Mouse (Mus musculus) cortical plate, adult 2 months (tissue): ENCODE data around the gene Higd1c. TPM values are rescaled to one million over a fixed set of nuclear protein-coding genes. Genes with fewer than 3 reads are reported as not detected.
A peak's percentile ranks its signal among the peaks of the same experiment; 100 is the strongest.

Source experiments
- H3K27ac ChIP-seq: fragments of 200-500 bp; 2 replicates; pipeline ENCODE4 v1.5.1; 2012; ENCODE audit warnings: low read length, control low read depth, inconsistent platforms; ENCODE audit not compliant: insufficient read depth
- H3K4me1 ChIP-seq: fragments of 200-500 bp; 2 replicates; pipeline ENCODE4 v1.6.1; 2011; ENCODE audit warnings: low read length; ENCODE audit not compliant: control insufficient read depth, insufficient read depth
- H3K4me3 ChIP-seq: fragments of 200-500 bp; 2 replicates; pipeline ENCODE4 v1.5.1; 2011; ENCODE audit warnings: mild to moderate bottlenecking, low read length, control low read depth; ENCODE audit not compliant: insufficient read depth
- CTCF ChIP-seq: fragments of 200-500 bp; IDR thresholded peaks from 2 replicates; pipeline ENCODE4 v1.5.1; 2011; ENCODE audit warnings: mild to moderate bottlenecking, control low read depth, low read length; ENCODE audit not compliant: insufficient read depth; ENCODE audit errors: extremely low read depth
- POLR2A ChIP-seq: fragments of 200-500 bp; IDR thresholded peaks from 2 replicates; pipeline ENCODE4 v1.6.1; 2011; ENCODE audit warnings: mild to moderate bottlenecking, low read length, control low read depth; ENCODE audit not compliant: insufficient read depth; ENCODE audit errors: extremely low read depth
- polyA plus RNA-seq: library from polyadenylated mRNA; depleted of rRNA; stranded (reverse); fragments of >200 nt; gene quantifications from 2 replicates; pipeline ENCODE4 v1.2.3, GENCODE M21; 2012; rRNA removed

Gene Higd1c
- polyA plus RNA-seq, 1 experiment, result not detected

DNA sequence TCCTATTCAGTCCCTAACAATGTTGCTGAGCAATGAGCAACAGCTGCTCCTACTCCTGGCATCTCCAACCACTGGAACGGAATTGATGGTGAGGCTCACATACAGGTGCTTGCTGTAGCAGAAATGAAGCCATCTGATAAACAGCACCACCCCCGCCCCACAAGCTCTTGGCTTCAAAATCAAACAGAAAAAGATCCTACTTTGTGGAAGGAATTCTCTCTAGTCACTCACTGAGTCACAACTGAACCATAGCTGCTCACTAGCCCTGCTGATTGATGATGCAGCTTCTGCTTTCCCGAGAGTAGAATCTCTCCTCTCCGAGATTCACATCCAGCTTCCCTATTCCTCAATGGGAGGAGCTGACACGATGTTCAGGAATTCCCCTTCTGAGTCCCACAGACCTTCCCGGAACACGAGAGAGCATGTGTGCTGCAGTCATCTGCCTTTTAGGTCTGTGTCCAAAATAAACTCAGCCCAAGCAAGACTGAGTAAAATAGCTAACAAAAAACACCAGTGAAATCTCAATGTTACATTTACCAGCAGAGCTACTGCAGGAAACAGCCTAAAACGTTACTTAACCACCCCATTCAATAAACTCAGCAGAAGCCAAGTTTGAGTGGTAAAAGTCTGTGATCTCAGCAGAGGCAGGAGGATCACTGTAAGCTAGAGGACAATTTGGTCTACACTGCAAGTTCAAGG, 56.9 kb downstream of the Higd1c start:
- Histone ChIP-seq H3K27ac (no peak overlapping the region), H3K4me3 (peak overlapping the region; percentile 12; the same call in 1 of the 2 replicates), H3K4me1 (peaks cover 10% of the 10 kb centered on the region)
- no peak for TF ChIP-seq POLR2A
- no peak for TF ChIP-seq CTCF

GRCm38 (mm10) chr15:100421758-100422197, 57.4 kb downstream of the Higd1c start, which contains the start of gene Gm5475:
Gene Gm5475, plus strand, starts transcription at chr15:100422147.
- Histone ChIP-seq H3K4me3 (peak within 1 kb of the TSS; percentile 96), H3K27ac (peak within 1 kb of the TSS; percentile 43), H3K4me1 (peaks cover 10% of the 10 kb centered on the region)

GRCm38 (mm10) chr15:100422476-100422875, 58.1 kb downstream of the Higd1c start:
- H3K4me1 ChIP-seq, result peaks cover 10% of the 10 kb centered on the region
- no peak for TF ChIP-seq CTCF
- TF ChIP-seq POLR2A, result no peak
- H3K27ac ChIP-seq, result peak overlapping the region; percentile 43
- H3K4me3 ChIP-seq, result peak overlapping the region; percentile 96

- peaks cover 10% of the 10 kb centered on the region for H3K4me1 ChIP-seq
- TF ChIP-seq CTCF (no peak), POLR2A (peak; percentile 73)
- H3K27ac ChIP-seq, result 0 out of 2 replicates have a peak overlapping the region, but pooled peaks have one; percentile 43
- H3K4me3 ChIP-seq, result peak overlapping the region; percentile 96
Observed at GRCm38 (mm10) chr15:100422899-100423860, 58.8 kb downstream of the Higd1c start.

- no peak overlapping the region for H3K4me3 ChIP-seq
- peaks cover 10% of the 10 kb centered on the region for H3K4me1 ChIP-seq
- TF ChIP-seq CTCF, result no peak
- no peak for TF ChIP-seq POLR2A
- H3K27ac ChIP-seq, result no peak overlapping the region
Observed at GRCm38 (mm10) chr15:100423916-100424315, 59.6 kb downstream of the Higd1c start.

DNA sequence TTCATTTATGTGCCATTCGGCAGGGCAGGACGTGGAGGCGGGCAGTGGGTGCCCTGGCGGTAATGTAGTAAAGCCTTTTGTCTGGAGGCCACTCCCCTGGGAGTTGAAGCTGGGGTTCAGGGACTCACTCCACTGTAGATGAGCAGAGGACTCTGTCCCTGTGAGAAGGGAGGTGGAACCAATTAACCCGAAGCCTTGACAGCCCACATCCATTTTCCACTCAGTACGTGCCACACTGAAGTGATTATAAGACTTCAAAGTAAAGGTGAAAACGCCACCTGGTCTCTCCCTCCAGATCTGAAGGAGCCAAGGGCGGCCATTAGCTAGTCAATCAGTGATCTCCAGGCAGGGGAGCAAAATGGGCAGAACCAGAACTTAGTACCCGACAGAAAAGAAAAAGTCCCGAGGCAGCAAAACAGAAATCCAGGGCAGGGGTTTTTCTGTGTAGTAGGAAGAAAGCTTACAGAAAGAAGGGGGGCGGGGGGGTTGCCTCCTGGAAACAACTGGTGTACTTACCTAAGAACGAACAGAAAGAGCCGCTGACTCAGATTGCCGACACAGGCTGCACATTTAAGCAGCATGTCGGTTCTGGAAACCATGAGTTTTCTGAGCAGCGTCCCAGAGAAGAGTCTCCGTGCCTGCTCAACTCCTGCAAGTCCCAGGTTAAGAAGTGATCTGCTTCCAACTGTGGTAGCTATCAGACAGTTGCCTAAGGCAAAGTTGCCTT, 60.2 kb downstream of the Higd1c start, which contains the start of gene Slc11a2:
Slc11a2 (minus strand) TSS at position 677 of the 727 bp plus-strand sequence.
- Histone ChIP-seq H3K27ac (no peak within 1 kb of the TSS), H3K4me3 (no peak within 1 kb of the TSS), H3K4me1 (peaks cover 10% of the 10 kb centered on the region)
- TF ChIP-seq CTCF, result no peak
- TF ChIP-seq POLR2A, result no peak

DNA sequence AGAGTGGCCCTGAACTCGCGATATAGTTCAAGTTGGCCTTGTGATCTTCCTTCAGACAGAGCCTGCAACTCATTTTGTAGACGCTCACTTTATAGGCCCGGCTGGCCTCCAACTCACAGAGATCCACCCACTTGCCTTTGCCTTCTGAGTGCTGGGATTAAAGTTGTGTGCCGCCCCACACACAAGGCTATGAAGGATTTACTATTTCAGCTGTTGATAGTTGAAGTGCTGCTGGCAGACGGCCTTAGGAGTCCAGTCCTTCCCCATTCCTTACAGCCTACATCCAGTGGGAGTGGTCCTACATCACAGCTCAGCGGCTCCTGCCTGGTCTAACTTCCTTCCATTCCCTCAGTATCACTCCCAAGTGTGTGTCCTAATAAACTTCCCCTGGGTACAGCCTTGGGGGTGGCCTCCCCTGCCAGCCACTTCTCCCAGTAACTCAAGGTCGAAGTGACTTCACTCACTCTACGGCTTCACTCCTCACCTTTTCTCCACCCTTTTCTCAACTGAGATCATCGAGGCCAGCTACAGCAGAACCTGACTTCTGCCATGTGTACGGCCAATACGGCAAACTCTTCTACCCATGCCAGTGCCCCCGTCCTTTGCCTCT, 64.1 kb downstream of the Higd1c start:
- Histone ChIP-seq H3K27ac (no peak overlapping the region), H3K4me3 (no peak overlapping the region), H3K4me1 (no peaks in the 10 kb centered on the region; the same call in 1 of the 2 replicates)
- no peak for TF ChIP-seq CTCF
- TF ChIP-seq POLR2A, result no peak

DNA sequence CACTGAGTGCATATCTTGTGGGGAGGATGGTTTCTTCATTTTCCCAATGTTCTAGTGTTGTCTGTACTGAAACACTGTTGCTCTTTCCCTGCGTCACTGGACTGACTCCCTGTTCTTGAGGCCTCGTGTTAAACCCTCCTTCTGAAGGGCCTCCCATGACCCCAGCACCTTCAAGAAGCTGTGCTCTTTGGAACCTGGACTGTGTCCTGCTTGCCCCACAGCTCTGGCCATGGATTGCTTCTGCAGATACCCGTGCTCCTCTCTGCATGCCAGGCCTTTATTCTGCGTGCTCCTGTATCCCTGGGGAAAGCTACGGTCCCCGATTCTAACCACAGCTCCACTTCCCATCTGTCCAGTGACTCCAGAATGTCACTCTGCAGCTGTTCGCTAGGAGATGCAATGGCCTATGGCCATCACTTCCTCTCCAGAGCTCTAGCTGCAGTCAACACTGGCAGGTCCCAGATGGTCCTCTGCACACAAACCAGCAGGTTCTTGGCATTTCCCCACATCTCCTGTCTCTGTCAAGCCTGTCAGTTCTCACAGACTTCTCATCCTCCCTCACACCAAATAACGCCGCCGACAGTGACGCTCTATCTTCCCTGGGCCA, 65.7 kb downstream of the Higd1c start:
- H3K27ac ChIP-seq, result no peak overlapping the region
- no peak overlapping the region for H3K4me3 ChIP-seq
- TF ChIP-seq CTCF (no peak), POLR2A (no peak)
- H3K4me1 ChIP-seq, result no peaks in the 10 kb centered on the region

GRCm38 (mm10) chr15:100433234-100433633, 68.9 kb downstream of the Higd1c start:
- H3K4me3 ChIP-seq, result no peak overlapping the region
- H3K27ac ChIP-seq, result no peak overlapping the region
- H3K4me1 ChIP-seq, result no peaks in the 10 kb centered on the region
- TF ChIP-seq POLR2A (no peak), CTCF (no peak)

Other genes with a start within 250 kb of the Higd1c start
- gene Atf1, start 136.7 kb upstream of the Higd1c start, polyA plus RNA-seq, result 13.4 and 14.3 TPM in 2 replicates
- not detected in 2 replicates for gene Tmprss12, start 83.7 kb upstream of the Higd1c start, polyA plus RNA-seq
- gene Mettl7a1, start 60.4 kb upstream of the Higd1c start, polyA plus RNA-seq, result 37.9 and 39.5 TPM in 2 replicates
- 0.38 and 0.75 TPM in 2 replicates for gene Mettl7a3, start 29.6 kb upstream of the Higd1c start, polyA plus RNA-seq
- gene Methig1, start 11.4 kb upstream of the Higd1c start, polyA plus RNA-seq, result not detected in 2 replicates
- gene Mettl7a2, start 11.3 kb upstream of the Higd1c start, polyA plus RNA-seq, result not detected in 2 replicates
- 0.04 TPM in 1 of 2 replicates, not detected in the other for gene Gm5475, start 57.6 kb downstream of the Higd1c start, polyA plus RNA-seq
- 47.8 and 51.6 TPM in 2 replicates for gene Slc11a2, start 60.5 kb downstream of the Higd1c start, polyA plus RNA-seq
- 97.9 and 101 TPM in 2 replicates for gene Letmd1, start 104.5 kb downstream of the Higd1c start, polyA plus RNA-seq
- gene Csrnp2, start 130.9 kb downstream of the Higd1c start, polyA plus RNA-seq, result 24.4 and 24.7 TPM in 2 replicates
- gene Tfcp2, start 187.5 kb downstream of the Higd1c start, polyA plus RNA-seq, result 20.2 and 22.6 TPM in 2 replicates
- gene Pou6f1, start 235.4 kb downstream of the Higd1c start, polyA plus RNA-seq, result 120 and 132 TPM in 2 replicates